Mouse (Mus musculus) liver, embryonic 14.5 days (tissue): ENCODE results near the gene Ube2d3. TPM values are rescaled to one million over a fixed set of nuclear protein-coding genes. Genes with fewer than 3 reads are reported as not detected.

Experiments
- ATAC-seq: fragments of 200-750 bp; cut with Nextera tagmentation; 2 replicates; pipeline ENCODE4 v1.8.0; 2017; ENCODE audit warnings: moderate number of reproducible peaks, mild to moderate bottlenecking, moderate library complexity; ENCODE audit not compliant: insufficient read depth
- DNase-seq, 3 experiments: peaks; one replicate each; pipeline ENCODE4 v3.0.0-alpha.2; 2012 to 2013; ENCODE audit warnings: low read depth in 3 of 3, low spot score in 3 of 3
- H3K27ac ChIP-seq: fragments of 300-500 bp; sonication (generic); 2 replicates; pipeline ENCODE4 v1.5.1; 2014; ENCODE audit warnings: moderate library complexity, mild to moderate bottlenecking, control low read depth, inconsistent platforms
- H3K27me3 ChIP-seq: fragments of 300-500 bp; sonication (generic); 2 replicates; pipeline ENCODE4 v1.6.1; 2014; ENCODE audit warnings: mild to moderate bottlenecking, low read length, moderate library complexity; ENCODE audit not compliant: control insufficient read depth, insufficient read depth
- H3K36me3 ChIP-seq: fragments of 300-500 bp; sonication (generic); replicated peaks from 2 replicates; pipeline ENCODE4 v1.6.1; 2014; ENCODE audit warnings: low read depth; ENCODE audit not compliant: control insufficient read depth, insufficient read depth
- H3K4me1 ChIP-seq, 2 experiments: fragments of 200-500 bp in 1 of 2; fragments of 300-500 bp in 1 of 2; sonication (generic) in 1 of 2; replicated peaks; 2 replicates each; pipeline ENCODE4 v1.6.1; 2012 to 2014; ENCODE audit warnings: antibody characterized with exemption in 1 of 2, inconsistent platforms in 1 of 2, low read length in 1 of 2; ENCODE audit not compliant: control insufficient read depth in 2 of 2, insufficient read depth in 2 of 2
- H3K4me2 ChIP-seq: fragments of 300-500 bp; sonication (generic); 2 replicates; pipeline ENCODE4 v1.6.1; 2014; ENCODE audit warnings: low read depth, mild to moderate bottlenecking, control low read depth, moderate library complexity
- H3K4me3 ChIP-seq, 2 experiments: fragments of 200-500 bp in 1 of 2; fragments of 300-500 bp in 1 of 2; sonication (generic) in 1 of 2; 2 replicates each; pipeline ENCODE4 v1.5.1; 2012 to 2014; ENCODE audit warnings: low read depth in 2 of 2, low read length in 2 of 2, mild to moderate bottlenecking in 2 of 2, control low read depth in 1 of 2, inconsistent platforms in 1 of 2, moderate library complexity in 1 of 2; ENCODE audit not compliant: insufficient read depth in 1 of 2
- H3K9ac ChIP-seq: fragments of 300-500 bp; sonication (generic); replicated peaks from 2 replicates; pipeline ENCODE4 v1.6.1; 2014; ENCODE audit warnings: mild to moderate bottlenecking, control low read depth, moderate library complexity
- H3K9me3 ChIP-seq: fragments of 300-500 bp; sonication (generic); 2 replicates; pipeline ENCODE4 v1.6.1; 2016; ENCODE audit warnings: low read length, mixed read lengths; ENCODE audit not compliant: control insufficient read depth
- CTCF ChIP-seq: IDR thresholded peaks from 2 replicates; pipeline ENCODE4 v1.5.1; 2016; ENCODE audit warnings: antibody characterized with exemption, low read depth, control low read depth
- EP300 ChIP-seq: IDR thresholded peaks from 2 replicates; pipeline ENCODE4 v1.6.1; 2016; ENCODE audit warnings: antibody characterized with exemption, low read depth
- WGBS: fragments of 180-500 bp; shearing (Covaris S2); extraction: QIAGEN DNeasy Blood & Tissue Kit; methylation state at CpG from one replicate; pipeline ENCODE4 v1.1.7; 2014; ENCODE audit not compliant: insufficient replicate concordance; 5-methylcytosine and 5-hydroxymethylcytosine counted together
- polyA plus RNA-seq, 2 experiments: library from polyadenylated mRNA; depleted of rRNA in 1 of 2; stranded (reverse) in 1 of 2; unstranded in 1 of 2; fragments of >200 nt; fragmentation: Nextera tagmentation in 1 of 2; extraction: Ambion mirVana in 1 of 2; gene quantifications; 2 replicates each; pipeline versions ENCODE4 v1.2.1 to v1.2.3; 2012 to 2014

Ube2d3 gene
- polyA plus RNA-seq, 2 experiments = 112 to 246 TPM

DNA sequence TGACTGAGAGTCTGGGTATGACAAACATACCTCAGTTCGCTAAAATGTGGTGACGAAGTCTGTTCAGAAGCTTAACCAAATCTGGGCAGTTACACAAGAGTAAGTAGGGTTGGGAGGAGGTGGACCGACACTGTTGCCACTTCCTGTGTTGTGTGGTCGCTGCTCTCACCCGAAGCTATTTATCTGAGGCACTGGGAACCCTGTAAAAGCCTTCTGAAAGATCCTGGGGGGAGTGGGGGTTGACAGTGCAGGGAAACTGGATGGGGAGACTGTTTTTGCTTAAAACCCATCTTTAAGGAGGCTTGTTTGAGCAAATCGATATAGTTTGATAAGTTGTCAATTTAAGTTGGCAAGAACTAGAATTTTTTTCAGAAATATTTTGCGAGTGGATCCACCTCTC is 2.3 kb downstream of the Ube2d3 start:
- no peak for ATAC-seq
- Histone ChIP-seq H3K27ac (peak overlapping the region; percentile 95), H3K9ac (peak overlapping the region; percentile 93), H3K9me3 (no peaks in the 10 kb centered on the region), H3K4me2 (peak overlapping the region; percentile 91), H3K4me1 (peaks cover 9% of the 10 kb centered on the region in 2 experiments), H3K27me3 (no peaks in the 10 kb centered on the region), H3K36me3 (peaks cover 17% of the 10 kb centered on the region), H3K4me3 (peak overlapping the region; percentile 90 to 91)
- no peak for TF ChIP-seq CTCF
- TF ChIP-seq EP300 = no peak
- peak; percentile 55 to 66 (median 57) for DNase-seq
- 5% methylated on average over 7 of the region's 7 CpGs for WGBS

DNA sequence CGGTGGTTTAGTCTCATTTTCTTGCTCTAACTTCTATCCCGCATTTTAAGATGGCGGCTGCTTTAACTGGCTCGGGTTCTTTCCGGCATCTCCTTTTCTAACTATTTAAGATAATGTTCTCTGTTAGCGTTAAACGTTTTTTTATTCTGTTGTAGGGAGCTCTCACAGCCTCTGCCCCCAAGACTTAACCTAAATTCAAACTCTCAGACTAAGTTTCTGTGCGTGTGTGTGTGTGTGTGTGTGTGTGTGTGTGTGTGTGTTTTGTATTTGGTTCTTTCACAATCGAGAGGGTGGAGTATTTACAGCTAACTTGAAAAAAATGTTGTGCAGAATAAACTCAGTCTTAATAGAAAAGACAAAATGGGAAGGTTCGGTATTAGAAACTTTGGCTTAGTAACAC is 2.7 kb downstream of the Ube2d3 start:
- peak overlapping the region; percentile 93 for H3K9ac ChIP-seq
- DNase-seq (no peak), ATAC-seq (no peak)
- no peaks in the 10 kb centered on the region for H3K9me3 ChIP-seq
- TF ChIP-seq CTCF = no peak
- TF ChIP-seq EP300 = no peak
- no peaks in the 10 kb centered on the region for H3K27me3 ChIP-seq
- peak overlapping the region; percentile 90 to 91 for H3K4me3 ChIP-seq
- H3K4me1 ChIP-seq = peaks cover 9% of the 10 kb centered on the region in 2 experiments
- WGBS = 27% methylated on average over 10 of the region's 10 CpGs
- H3K36me3 ChIP-seq = peaks cover 17% of the 10 kb centered on the region
- peak overlapping the region; percentile 91 for H3K4me2 ChIP-seq
- peak overlapping the region; percentile 95 for H3K27ac ChIP-seq

DNA sequence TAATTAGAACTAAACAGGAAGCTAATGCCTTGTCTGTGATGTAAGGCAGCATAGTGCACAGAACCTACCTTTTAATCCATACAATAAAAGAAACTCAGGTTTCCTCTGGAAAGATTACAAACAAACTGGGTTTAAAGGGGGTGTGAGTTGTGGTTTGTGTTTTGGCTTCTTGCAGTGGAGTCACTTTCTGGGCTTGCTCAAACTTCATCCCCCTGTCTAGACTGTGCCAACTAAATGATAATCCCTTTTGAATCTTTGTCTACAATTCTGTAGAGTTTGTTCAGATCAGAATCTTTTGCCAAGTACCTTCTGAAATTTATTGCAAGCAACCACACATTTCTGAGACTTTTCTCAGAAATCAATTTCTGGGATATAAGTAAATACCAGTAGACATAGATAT is 7.0 kb downstream of the Ube2d3 start:
- H3K4me1 ChIP-seq = peaks cover 3 to 4% of the 10 kb centered on the region in 2 experiments; a peak in 3 of 4 replicates
- H3K36me3 ChIP-seq = peaks cover 17% of the 10 kb centered on the region
- no peak for ATAC-seq
- no peak for TF ChIP-seq CTCF
- no peak for TF ChIP-seq EP300
- DNase-seq = no peak
- H3K27ac ChIP-seq = no peak overlapping the region
- H3K4me2 ChIP-seq = no peak overlapping the region
- no peak overlapping the region for H3K9ac ChIP-seq
- no peaks in the 10 kb centered on the region for H3K27me3 ChIP-seq
- no peaks in the 10 kb centered on the region for H3K9me3 ChIP-seq
- no peak overlapping the region for H3K4me3 ChIP-seq

DNA sequence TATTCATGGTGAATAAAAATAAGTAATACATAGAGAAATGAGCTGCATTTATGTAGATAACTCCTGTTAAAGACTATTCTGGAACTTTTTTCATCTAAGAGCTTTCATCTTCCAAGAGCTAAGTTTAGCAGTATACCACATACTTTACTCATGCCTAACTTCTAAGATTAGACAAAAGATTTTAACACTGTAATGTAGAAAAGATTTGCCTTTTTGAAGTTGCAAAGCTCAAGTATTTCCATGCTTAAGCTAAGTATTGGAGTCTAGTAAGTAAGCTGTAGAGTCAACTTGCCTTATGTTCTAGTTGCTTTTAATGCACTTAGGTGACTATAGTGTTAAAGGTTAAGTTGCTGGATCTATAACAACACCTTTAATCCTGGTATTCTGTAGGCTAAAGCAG is 21.0 kb downstream of the Ube2d3 start:
- H3K9ac ChIP-seq = no peak overlapping the region
- ATAC-seq (no peak), DNase-seq (no peak)
- TF ChIP-seq CTCF (no peak), EP300 (no peak)
- H3K9me3 ChIP-seq = no peaks in the 10 kb centered on the region
- H3K4me1 ChIP-seq = no peaks in the 10 kb centered on the region
- H3K27me3 ChIP-seq = no peaks in the 10 kb centered on the region
- H3K36me3 ChIP-seq = peaks cover 48% of the 10 kb centered on the region
- no peak overlapping the region for H3K27ac ChIP-seq
- no peak overlapping the region for H3K4me3 ChIP-seq
- H3K4me2 ChIP-seq = no peak overlapping the region

DNA sequence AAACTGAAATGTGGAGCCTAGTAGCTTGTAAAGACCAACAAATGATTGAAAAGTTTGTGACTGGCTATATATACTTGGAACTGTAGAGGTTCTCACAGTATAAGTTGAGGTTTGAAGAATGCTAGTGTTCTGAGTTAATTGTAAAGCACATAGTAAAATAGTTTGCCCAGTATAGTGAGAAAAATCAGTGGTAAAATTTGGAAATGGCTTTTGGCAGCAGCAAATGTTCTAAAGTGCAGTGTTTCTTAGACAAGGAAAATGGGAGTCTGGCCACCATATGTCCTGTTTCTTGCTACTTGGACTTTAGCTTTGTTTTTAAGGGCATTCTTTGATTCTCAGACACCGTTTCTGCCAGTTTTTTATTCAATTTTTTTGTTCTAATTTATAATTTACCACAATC is 30.5 kb downstream of the Ube2d3 start:
- no peak overlapping the region for H3K4me2 ChIP-seq
- no peak overlapping the region for H3K4me3 ChIP-seq
- H3K4me1 ChIP-seq = no peaks in the 10 kb centered on the region; a peak in 1 of 4 replicates
- no peaks in the 10 kb centered on the region for H3K9me3 ChIP-seq
- H3K27ac ChIP-seq = no peak overlapping the region
- TF ChIP-seq EP300 (no peak), CTCF (no peak)
- no peak overlapping the region for H3K9ac ChIP-seq
- no peak for ATAC-seq
- no peak for DNase-seq
- peaks cover 16% of the 10 kb centered on the region for H3K36me3 ChIP-seq
- H3K27me3 ChIP-seq = no peaks in the 10 kb centered on the region
- WGBS = 74% methylated on average over 1 of the region's 1 CpGs
